Mouse (Mus musculus) adrenal gland, postnatal 36 days (tissue): ENCODE results near the gene F11. TPM values are rescaled to one million over a fixed set of nuclear protein-coding genes. Genes with fewer than 3 reads are reported as not detected.

Experiments used
- DNase-seq, 2 experiments: peaks; one replicate each; pipeline ENCODE4 v3.0.0; 2021; ENCODE audit warnings: mixed read lengths in 1 of 2
- total RNA-seq, 2 experiments: library from RNA; stranded (reverse); gene quantifications; 2 replicates each; pipeline ENCODE4 v1.2.3; 2021

Gene F11
- total RNA-seq, 2 experiments from 2014 or later = 0.20 TPM; not detected in 1

GRCm38 (mm10) chr8:45246307-45246706 lies 15.5 kb downstream of the F11 start:
- no peak for DNase-seq

GRCm38 (mm10) chr8:45239363-45239762 lies 22.5 kb downstream of the F11 start:
- no peak for DNase-seq

- DNase-seq = peak; percentile 3 to 16
These were observed 23.5 kb downstream of the F11 start for GRCm38 (mm10) chr8:45238282-45238681.

- peak; percentile 38 to 58 for DNase-seq
These were observed 25.5 kb downstream of the F11 start for GRCm38 (mm10) chr8:45236164-45236912.

GRCm38 (mm10) chr8:45235228-45235627 lies 26.6 kb downstream of the F11 start:
- DNase-seq = no peak

GRCm38 (mm10) chr8:45233256-45233655 lies 28.6 kb downstream of the F11 start:
- DNase-seq = no peak

GRCm38 (mm10) chr8:45202476-45202875 lies 59.4 kb downstream of the F11 start:
- no peak for DNase-seq

GRCm38 (mm10) chr8:45201605-45202004 lies 60.2 kb downstream of the F11 start:
- DNase-seq = no peak

GRCm38 (mm10) chr8:45197294-45197693 lies 64.5 kb downstream of the F11 start:
- DNase-seq = no peak

GRCm38 (mm10) chr8:45195954-45196526 lies 65.8 kb downstream of the F11 start:
- DNase-seq = no peak

Other genes with a start within 250 kb of the F11 start
- gene Mtnr1a, start 192.9 kb downstream of the F11 start, total RNA-seq = not detected
- under 1 TPM in 1 of 2 experiments, not detected in 1; 0.07 TPM for gene Klkb1, start 32.8 kb upstream of the F11 start, total RNA-seq
- gene Gm45753, start 46.4 kb upstream of the F11 start, total RNA-seq = not detected
- 10 to 100 TPM; 16.9 to 22.2 TPM for gene Cyp4v3, start 71.2 kb upstream of the F11 start, total RNA-seq
- gene Fam149a, start 120.3 kb upstream of the F11 start, total RNA-seq = 1 to 10 TPM; 8.2 to 9.7 TPM
- 1 to 10 TPM; 4.8 to 7.2 TPM for gene Tlr3, start 149.0 kb upstream of the F11 start, total RNA-seq
- gene Sorbs2, start 245.8 kb upstream of the F11 start, total RNA-seq = 100 to 1,000 TPM; 117 to 150 TPM